Mouse (Mus musculus): ENCODE data around the gene H2-DMb2. TPM values are rescaled to one million over a fixed set of nuclear protein-coding genes. Genes with fewer than 3 reads are reported as not detected.
A peak's percentile ranks its signal among the peaks of the same experiment; 100 is the strongest.

H2-DMb2 gene
- polyA plus RNA-seq, 1 experiment from 2014 or later = 0.53 TPM

GRCm38 (mm10) chr17:34122188-34122984 is 20.7 kb upstream of the H2-DMb2 start, which contains the start of gene Brd2:
Gene Brd2, minus strand, starts transcription at chr17:34122634.
- peak within 1 kb of the TSS; percentile 96 for H3K9ac ChIP-seq (ENCODE audit: low read length)
- DNase-seq (ENCODE audit: low spot score) (peak; percentile 99), ATAC-seq (ENCODE audit: low FRiP score, low TSS enrichment) (peak; percentile 54)
- H3K4me2 ChIP-seq (replicated peaks; ENCODE audit: low read depth) = peak within 1 kb of the TSS; percentile 95
- TF ChIP-seq CTCF (IDR thresholded peaks at IDR 0.05; ENCODE audit: low read depth) (peak; percentile 34; the same call in 1 of the 2 replicates), EP300 (optimal IDR thresholded peaks at IDR 0.05) (peak; percentile 18)
- under 1% methylated on average over 61 of the region's 75 CpGs for WGBS
- H3K9me3 ChIP-seq (ENCODE audit: control insufficient read depth, low read length) = no peaks in the 10 kb centered on the region
- H3K36me3 ChIP-seq (ENCODE audit: control insufficient read depth, insufficient read depth, low read length) = peaks cover 5% of the 10 kb centered on the region; the same call in 1 of the 2 replicates
- no peaks in the 10 kb centered on the region for H3K27me3 ChIP-seq (ENCODE audit: control insufficient read depth, insufficient read depth, low read length)
- peak within 1 kb of the TSS; percentile 100 for H3K27ac ChIP-seq (replicated peaks)
- H3K4me3 ChIP-seq (ENCODE audit: low read depth, low read length) = peak within 1 kb of the TSS; percentile 94
- peaks cover 2% of the 10 kb centered on the region; the same call in 1 of the 2 replicates for H3K4me1 ChIP-seq (replicated peaks; ENCODE audit: control insufficient read depth, insufficient read depth)

GRCm38 (mm10) chr17:34123111-34123510 is 20.0 kb upstream of the H2-DMb2 start:
- ATAC-seq (ENCODE audit: low FRiP score, low TSS enrichment) (no peak), DNase-seq (ENCODE audit: low spot score) (no peak)
- H3K27me3 ChIP-seq (ENCODE audit: control insufficient read depth, insufficient read depth, low read length) = no peaks in the 10 kb centered on the region
- H3K9me3 ChIP-seq (ENCODE audit: control insufficient read depth, low read length) = no peaks in the 10 kb centered on the region
- peak overlapping the region; percentile 95 for H3K4me2 ChIP-seq (replicated peaks; ENCODE audit: low read depth)
- H3K4me1 ChIP-seq (replicated peaks; ENCODE audit: control insufficient read depth, insufficient read depth) = peaks cover 2% of the 10 kb centered on the region
- H3K4me3 ChIP-seq (ENCODE audit: low read depth, low read length) = peak overlapping the region; percentile 94
- H3K9ac ChIP-seq (ENCODE audit: low read length) = peak overlapping the region; percentile 96
- peak overlapping the region; percentile 100 for H3K27ac ChIP-seq (replicated peaks)
- TF ChIP-seq EP300 (optimal IDR thresholded peaks at IDR 0.05) = no peak
- TF ChIP-seq CTCF (IDR thresholded peaks at IDR 0.05; ENCODE audit: low read depth) = no peak
- H3K36me3 ChIP-seq (ENCODE audit: control insufficient read depth, insufficient read depth, low read length) = peaks cover 5% of the 10 kb centered on the region; the same call in 1 of the 2 replicates
- WGBS = under 1% methylated on average over 7 of the region's 7 CpGs

- TF ChIP-seq CTCF (IDR thresholded peaks at IDR 0.05; ENCODE audit: low read depth) (no peak), EP300 (optimal IDR thresholded peaks at IDR 0.05) (no peak)
- no peaks in the 10 kb centered on the region for H3K27me3 ChIP-seq (ENCODE audit: control insufficient read depth, insufficient read depth, low read length)
- peak overlapping the region; percentile 94 for H3K4me3 ChIP-seq (ENCODE audit: low read depth, low read length)
- peak overlapping the region; percentile 95 for H3K4me2 ChIP-seq (replicated peaks; ENCODE audit: low read depth)
- peaks cover 3% of the 10 kb centered on the region; the same call in 1 of the 2 replicates for H3K36me3 ChIP-seq (ENCODE audit: control insufficient read depth, insufficient read depth, low read length)
- H3K4me1 ChIP-seq (replicated peaks; ENCODE audit: control insufficient read depth, insufficient read depth) = peaks cover 2% of the 10 kb centered on the region
- 0% methylated on average over 2 of the region's 2 CpGs for WGBS
- ATAC-seq (ENCODE audit: low FRiP score, low TSS enrichment) = no peak
- peak overlapping the region; percentile 96 for H3K9ac ChIP-seq (ENCODE audit: low read length)
- H3K9me3 ChIP-seq (ENCODE audit: control insufficient read depth, low read length) = no peaks in the 10 kb centered on the region
- DNase-seq (ENCODE audit: low spot score) = peak; percentile 48
- H3K27ac ChIP-seq (replicated peaks) = peak overlapping the region; percentile 100
Observed at GRCm38 (mm10) chr17:34123518-34123917, 19.6 kb upstream of the H2-DMb2 start.

DNA sequence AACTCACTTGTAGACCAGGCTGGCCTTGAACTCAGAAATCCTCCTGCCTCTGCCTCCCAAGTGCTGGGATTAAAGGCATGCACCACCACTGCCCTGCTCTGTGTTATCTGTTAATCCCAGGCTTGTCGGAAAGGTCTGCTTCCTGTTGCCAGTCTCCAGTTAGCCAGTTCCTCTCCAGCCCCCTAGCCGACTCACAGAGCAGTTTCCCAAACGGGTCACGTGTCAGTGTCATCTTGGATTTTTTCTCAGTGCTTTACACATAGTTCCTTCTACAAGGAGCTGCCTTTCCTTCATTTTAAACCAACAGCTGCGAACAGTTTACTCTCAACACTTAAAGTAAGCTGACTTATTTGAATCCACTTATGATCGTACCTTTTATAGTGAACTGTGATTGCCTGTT is 18.5 kb upstream of the H2-DMb2 start:
- DNase-seq (ENCODE audit: low spot score) (no peak), ATAC-seq (ENCODE audit: low FRiP score, low TSS enrichment) (no peak)
- Histone ChIP-seq H3K27ac (replicated peaks) (no peak overlapping the region), H3K36me3 (ENCODE audit: control insufficient read depth, insufficient read depth, low read length) (no peaks in the 10 kb centered on the region; the same call in 1 of the 2 replicates), H3K4me2 (replicated peaks; ENCODE audit: low read depth) (no peak overlapping the region; the same call in 1 of the 2 replicates), H3K9me3 (ENCODE audit: control insufficient read depth, low read length) (no peaks in the 10 kb centered on the region), H3K9ac (ENCODE audit: low read length) (no peak overlapping the region), H3K27me3 (ENCODE audit: control insufficient read depth, insufficient read depth, low read length) (no peaks in the 10 kb centered on the region), H3K4me1 (replicated peaks; ENCODE audit: control insufficient read depth, insufficient read depth) (peaks cover 2% of the 10 kb centered on the region), H3K4me3 (ENCODE audit: low read depth, low read length) (no peak overlapping the region)
- TF ChIP-seq CTCF (IDR thresholded peaks at IDR 0.05; ENCODE audit: low read depth) = no peak
- TF ChIP-seq EP300 (optimal IDR thresholded peaks at IDR 0.05) = no peak
- WGBS = 62% methylated on average over 6 of the region's 6 CpGs

DNA sequence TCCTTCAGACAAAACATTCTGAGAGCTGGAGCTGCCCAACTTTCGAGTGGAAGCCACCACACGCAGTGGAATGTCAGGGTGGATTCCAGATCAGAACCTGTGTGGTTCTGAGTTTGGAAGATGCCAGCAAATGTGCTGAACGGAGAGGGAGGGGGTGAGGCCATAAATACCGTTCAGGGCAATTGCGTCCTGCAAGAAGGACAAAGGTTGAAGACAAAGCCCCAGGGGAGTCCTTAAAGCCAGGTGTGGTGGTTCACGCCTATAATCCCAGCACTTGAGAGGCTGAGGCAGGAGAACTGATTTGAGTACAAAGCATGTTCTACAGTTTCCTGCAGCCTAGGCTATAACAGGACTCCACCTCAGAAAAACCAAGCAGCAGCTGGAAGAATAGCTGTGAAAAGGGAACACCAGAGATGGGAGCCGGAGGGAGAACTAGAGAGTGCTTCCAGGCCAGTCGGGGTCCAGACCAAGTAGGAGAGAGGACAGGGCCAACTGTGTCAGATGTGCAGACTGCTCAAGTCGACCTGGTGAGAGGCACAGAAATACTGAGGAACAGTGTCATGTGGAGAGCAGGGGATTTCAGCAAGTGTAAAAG is 16.2 kb upstream of the H2-DMb2 start:
- no peak overlapping the region for H3K9ac ChIP-seq (ENCODE audit: low read length)
- no peak for ATAC-seq (ENCODE audit: low FRiP score, low TSS enrichment)
- DNase-seq (ENCODE audit: low spot score) = no peak
- H3K36me3 ChIP-seq (ENCODE audit: control insufficient read depth, insufficient read depth, low read length) = no peaks in the 10 kb centered on the region; the same call in 1 of the 2 replicates
- no peak overlapping the region for H3K4me2 ChIP-seq (replicated peaks; ENCODE audit: low read depth)
- WGBS = 53% methylated on average over 9 of the region's 9 CpGs
- peaks cover 2% of the 10 kb centered on the region for H3K4me1 ChIP-seq (replicated peaks; ENCODE audit: control insufficient read depth, insufficient read depth)
- no peak overlapping the region for H3K27ac ChIP-seq (replicated peaks)
- no peaks in the 10 kb centered on the region for H3K27me3 ChIP-seq (ENCODE audit: control insufficient read depth, insufficient read depth, low read length)
- no peak overlapping the region for H3K4me3 ChIP-seq (ENCODE audit: low read depth, low read length)
- H3K9me3 ChIP-seq (ENCODE audit: control insufficient read depth, low read length) = no peaks in the 10 kb centered on the region
- TF ChIP-seq EP300 (optimal IDR thresholded peaks at IDR 0.05) = no peak
- no peak for TF ChIP-seq CTCF (IDR thresholded peaks at IDR 0.05; ENCODE audit: low read depth)
